Mouse (Mus musculus): ENCODE measurements around the gene Nrbf2.

DNA sequence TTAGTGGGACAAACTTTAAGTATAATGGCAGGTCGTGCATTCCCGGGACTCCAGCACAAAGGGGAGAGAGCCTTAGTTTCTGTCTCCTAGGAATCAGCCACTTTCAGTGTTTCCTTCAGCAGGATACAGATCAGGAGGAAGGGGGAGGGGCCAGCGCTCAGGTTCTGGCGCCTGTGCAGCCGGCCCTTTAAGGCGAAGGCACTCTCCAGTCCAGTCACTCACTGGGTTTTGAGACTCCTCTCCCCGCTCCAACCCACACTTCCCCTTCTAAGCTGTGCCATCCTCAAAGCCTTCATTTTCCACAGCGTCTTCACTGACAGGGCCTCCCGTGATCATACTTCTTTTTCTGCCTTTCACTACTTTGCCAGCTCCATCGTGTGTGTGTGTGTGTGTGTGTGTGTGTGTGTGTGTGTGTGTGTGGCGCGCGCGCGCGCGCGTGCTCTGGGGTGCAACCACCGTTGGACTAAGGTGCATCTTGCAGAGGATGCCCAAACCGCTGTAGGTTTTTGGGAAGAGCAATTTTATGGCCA lies 32.9 kb upstream of the Nrbf2 start:
- TF ChIP-seq CTCF (IDR thresholded peaks at IDR 0.05; ENCODE audit: extremely low read depth, insufficient read depth, insufficient read length, insufficient replicate concordance) (no peak), POLR2A (IDR thresholded peaks at IDR 0.05; ENCODE audit: low read depth, low read length) (no peak)

Data from spleen, adult 2 months (tissue).